Mouse (Mus musculus) neural tube, embryonic 14.5 days (tissue): ENCODE measurements around the gene Olfr934. TPM values are rescaled to one million over a fixed set of nuclear protein-coding genes. Genes with fewer than 3 reads are reported as not detected.

Experiments used
- ATAC-seq: fragments of 200-750 bp; cut with Nextera tagmentation; 2 replicates; pipeline ENCODE4 v1.8.0; 2017; ENCODE audit warnings: low read depth, mild to moderate bottlenecking, moderate TSS enrichment, moderate library complexity
- H3K27ac ChIP-seq: fragments of 300-500 bp; sonication (generic); 2 replicates; pipeline ENCODE4 v1.5.1; 2014; ENCODE audit warnings: low read depth, mild to moderate bottlenecking, control low read depth, low read length, moderate library complexity, mixed read lengths
- H3K27me3 ChIP-seq: fragments of 300-500 bp; sonication (generic); 2 replicates; pipeline ENCODE4 v1.6.1; 2014; ENCODE audit warnings: low read length; ENCODE audit not compliant: control insufficient read depth, insufficient read depth
- H3K36me3 ChIP-seq: fragments of 300-500 bp; sonication (generic); 2 replicates; pipeline ENCODE4 v1.6.1; 2014; ENCODE audit warnings: low read length, mixed read lengths; ENCODE audit not compliant: control insufficient read depth, insufficient read depth
- H3K4me1 ChIP-seq: fragments of 300-500 bp; sonication (generic); 2 replicates; pipeline ENCODE4 v1.6.1; 2014; ENCODE audit warnings: low read length; ENCODE audit not compliant: control insufficient read depth, insufficient read depth
- H3K4me2 ChIP-seq: fragments of 300-500 bp; sonication (generic); 2 replicates; pipeline ENCODE4 v1.6.1; 2014; ENCODE audit warnings: mild to moderate bottlenecking, low read depth, low read length, control low read depth
- H3K4me3 ChIP-seq: fragments of 300-500 bp; sonication (generic); 2 replicates; pipeline ENCODE4 v1.5.1; 2014; ENCODE audit warnings: low read depth, low read length, control low read depth, mixed read lengths
- H3K9ac ChIP-seq: fragments of 300-500 bp; sonication (generic); replicated peaks from 2 replicates; pipeline ENCODE4 v1.6.1; 2014; ENCODE audit warnings: low read depth, mild to moderate bottlenecking, control low read depth, low read length, mixed read lengths
- H3K9me3 ChIP-seq: fragments of 300-500 bp; sonication (generic); 2 replicates; pipeline ENCODE4 v1.6.1; 2016; ENCODE audit warnings: low read length; ENCODE audit not compliant: control insufficient read depth
- WGBS: fragments of 180-500 bp; shearing (Covaris S2); extraction: QIAGEN DNeasy Blood & Tissue Kit; methylation state at CpG from one replicate; pipeline ENCODE4 v1.1.7; 2014; 5-methylcytosine and 5-hydroxymethylcytosine counted together
- polyA plus RNA-seq: library from polyadenylated mRNA; unstranded; fragments of >200 nt; fragmentation: Nextera tagmentation; extraction: Ambion mirVana; gene quantifications from 2 replicates; pipeline ENCODE4 v1.2.1, GENCODE M21; 2014

The Olfr934 gene
- not detected in 2 replicates for polyA plus RNA-seq

- no peak for ATAC-seq
- no peaks in the 10 kb centered on the region for H3K27me3 ChIP-seq
- H3K4me2 ChIP-seq = no peak within 1 kb of the TSS
- H3K4me3 ChIP-seq = no peak within 1 kb of the TSS
- WGBS = 96% methylated on average over 2 of the region's 2 CpGs
- H3K9me3 ChIP-seq = no peaks in the 10 kb centered on the region
- H3K4me1 ChIP-seq = no peaks in the 10 kb centered on the region
- H3K9ac ChIP-seq = no peak within 1 kb of the TSS
- no peak within 1 kb of the TSS for H3K27ac ChIP-seq
- no peaks in the 10 kb centered on the region for H3K36me3 ChIP-seq
These were observed at the start of gene Olfr934 for GRCm38 (mm10) chr9:38988215-38988614. TSS of gene Olfr934 (minus strand) at chr9:38988315.

- Histone ChIP-seq H3K9ac (no peak within 1 kb of the TSS), H3K4me1 (no peaks in the 10 kb centered on the region), H3K9me3 (no peaks in the 10 kb centered on the region), H3K4me2 (no peak within 1 kb of the TSS), H3K4me3 (no peak within 1 kb of the TSS), H3K27ac (no peak within 1 kb of the TSS), H3K27me3 (no peaks in the 10 kb centered on the region), H3K36me3 (no peaks in the 10 kb centered on the region)
- 80% methylated on average over 1 of the region's 1 CpGs for WGBS
- no peak for ATAC-seq
These were observed 35.2 kb upstream of the Olfr934 start, which contains the start of gene Olfr146 for GRCm38 (mm10) chr9:39023277-39023676. TSS of gene Olfr146 (minus strand) at chr9:39023377.

DNA sequence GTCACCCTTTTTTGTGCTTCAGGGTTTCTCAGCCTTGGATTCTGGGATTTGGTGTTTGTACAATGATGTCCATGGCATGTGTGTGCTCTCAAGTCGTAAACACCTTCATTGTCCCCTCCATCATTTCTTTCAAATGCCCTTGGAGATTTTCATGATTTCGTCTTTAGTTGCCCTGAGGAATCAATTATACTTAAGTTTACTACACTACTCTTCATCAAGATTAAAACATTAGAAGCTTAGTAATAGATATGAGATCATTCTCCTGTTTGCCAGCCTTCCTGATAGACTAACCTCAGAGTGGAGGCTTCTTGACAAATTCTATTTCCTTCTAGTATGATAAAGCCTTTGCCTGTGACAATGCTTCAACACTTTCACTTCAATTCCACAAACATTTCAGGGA is 11.5 kb upstream of the Olfr934 start, which contains the start of gene Olfr935:
TSS of gene Olfr935 (minus strand) at position 101 of the 400 bp plus-strand sequence.
- no peaks in the 10 kb centered on the region for H3K27me3 ChIP-seq
- H3K36me3 ChIP-seq = no peaks in the 10 kb centered on the region
- WGBS = 83% methylated on average over 2 of the region's 2 CpGs

DNA sequence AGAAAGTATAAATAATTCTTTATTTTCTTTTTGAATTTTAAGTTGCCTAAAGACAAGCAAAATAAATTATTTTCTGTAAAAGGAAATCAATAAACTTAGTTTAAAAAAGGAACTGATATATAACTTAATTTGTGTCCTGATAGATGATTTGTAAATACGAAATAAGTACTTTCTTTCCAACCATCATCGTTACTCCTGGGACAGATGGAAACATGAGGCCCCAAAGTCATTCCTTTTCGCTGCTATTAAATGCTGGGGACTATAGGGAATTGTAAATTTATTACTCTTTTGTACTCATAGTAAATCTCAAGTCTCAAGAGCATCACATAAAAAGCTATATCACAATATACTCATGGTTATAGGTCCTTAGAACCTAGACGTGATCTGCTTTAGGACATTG is 16.1 kb downstream of the Olfr934 start, which contains the start of gene Olfr933:
TSS of gene Olfr933 (plus strand) at position 301 of the 400 bp plus-strand sequence.
- no peaks in the 10 kb centered on the region for H3K4me1 ChIP-seq
- H3K4me2 ChIP-seq = no peak within 1 kb of the TSS
- no peaks in the 10 kb centered on the region for H3K27me3 ChIP-seq
- no peak within 1 kb of the TSS for H3K4me3 ChIP-seq
- H3K9ac ChIP-seq = no peak within 1 kb of the TSS
- no peaks in the 10 kb centered on the region for H3K9me3 ChIP-seq
- no peak within 1 kb of the TSS for H3K27ac ChIP-seq
- 75% methylated on average over 4 of the region's 4 CpGs for WGBS
- no peaks in the 10 kb centered on the region for H3K36me3 ChIP-seq
- no peak for ATAC-seq

More for the DNA sequence above, 11.5 kb upstream of the Olfr934 start, which contains the start of gene Olfr935:
- no peak within 1 kb of the TSS for H3K4me3 ChIP-seq
- H3K4me1 ChIP-seq = no peaks in the 10 kb centered on the region
- no peak for ATAC-seq
- no peak within 1 kb of the TSS for H3K27ac ChIP-seq
- H3K9ac ChIP-seq = no peak within 1 kb of the TSS
- H3K9me3 ChIP-seq = no peaks in the 10 kb centered on the region
- no peak within 1 kb of the TSS for H3K4me2 ChIP-seq

- WGBS = 76% methylated on average over 4 of the region's 4 CpGs
- Histone ChIP-seq H3K9ac (no peak overlapping the region), H3K27ac (no peak overlapping the region), H3K27me3 (no peaks in the 10 kb centered on the region), H3K4me3 (no peak overlapping the region), H3K9me3 (no peaks in the 10 kb centered on the region), H3K4me2 (no peak overlapping the region), H3K36me3 (no peaks in the 10 kb centered on the region), H3K4me1 (no peaks in the 10 kb centered on the region)
- ATAC-seq = no peak
These were observed 34.0 kb downstream of the Olfr934 start for GRCm38 (mm10) chr9:38954124-38954416.

DNA sequence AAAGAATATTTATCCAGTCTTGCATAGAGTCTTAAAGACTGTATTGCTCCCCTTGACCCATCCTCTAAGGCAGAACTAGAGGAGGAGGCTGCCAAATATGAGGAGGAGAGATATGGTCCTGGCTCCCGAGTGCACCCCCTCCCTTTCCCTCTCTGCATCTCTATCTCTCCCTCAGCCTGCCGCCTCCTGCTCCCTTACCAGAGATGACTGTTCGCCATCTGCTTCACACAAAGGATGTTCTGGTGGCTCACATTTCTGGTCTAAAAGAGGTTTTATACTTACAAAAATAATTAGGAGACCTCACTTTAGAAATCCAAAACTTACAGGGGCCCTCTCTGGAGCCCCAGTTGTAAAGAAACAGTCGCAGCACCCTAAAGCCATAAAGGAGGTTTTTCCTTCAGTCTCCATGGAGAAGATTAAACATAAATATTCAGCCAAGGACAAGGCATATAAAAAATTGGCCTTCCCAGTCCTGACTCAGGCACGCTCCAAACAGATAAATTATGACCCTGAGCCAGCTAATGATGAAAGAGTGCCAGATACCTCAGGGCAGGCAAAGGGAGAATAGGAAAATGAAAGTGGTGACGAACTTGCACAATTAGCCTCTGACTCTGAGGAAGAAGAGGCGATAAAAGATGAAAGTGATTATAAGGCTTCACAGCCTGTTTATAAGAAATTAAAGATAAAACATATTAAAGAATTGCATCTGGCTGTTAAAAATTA is 34.6 kb downstream of the Olfr934 start:
- H3K9ac ChIP-seq = no peak overlapping the region
- H3K9me3 ChIP-seq = no peaks in the 10 kb centered on the region
- H3K4me3 ChIP-seq = no peak overlapping the region
- ATAC-seq = no peak; the same call in 1 of the 2 replicates
- H3K36me3 ChIP-seq = no peaks in the 10 kb centered on the region
- no peak overlapping the region for H3K4me2 ChIP-seq
- H3K4me1 ChIP-seq = no peaks in the 10 kb centered on the region
- H3K27me3 ChIP-seq = no peaks in the 10 kb centered on the region
- 48% methylated on average over 7 of the region's 7 CpGs for WGBS
- no peak overlapping the region for H3K27ac ChIP-seq

Other genes with a start within 250 kb of the Olfr934 start
- 0.06 TPM in 1 of 2 replicates, not detected in the other for gene Olfr920, start 236.0 kb downstream of the Olfr934 start, polyA plus RNA-seq
- gene Olfr921, start 215.2 kb downstream of the Olfr934 start, polyA plus RNA-seq = not detected in 2 replicates
- gene Olfr922, start 173.7 kb downstream of the Olfr934 start, polyA plus RNA-seq = not detected in 2 replicates
- not detected in 2 replicates for gene Olfr923, start 161.8 kb downstream of the Olfr934 start, polyA plus RNA-seq
- gene Olfr924, start 143.9 kb downstream of the Olfr934 start, polyA plus RNA-seq = not detected in 2 replicates
- not detected in 2 replicates for gene Olfr26, start 133.3 kb downstream of the Olfr934 start, polyA plus RNA-seq
- not detected in 2 replicates for gene Olfr926, start 111.2 kb downstream of the Olfr934 start, polyA plus RNA-seq
- not detected in 2 replicates for gene Olfr930, start 58.5 kb downstream of the Olfr934 start, polyA plus RNA-seq
- gene Olfr933, start 16.0 kb downstream of the Olfr934 start, polyA plus RNA-seq = not detected in 2 replicates
- not detected in 2 replicates for gene Olfr935, start 11.4 kb upstream of the Olfr934 start, polyA plus RNA-seq
- not detected in 2 replicates for gene Olfr146, start 35.1 kb upstream of the Olfr934 start, polyA plus RNA-seq
- not detected in 2 replicates for gene Olfr937, start 76.6 kb upstream of the Olfr934 start, polyA plus RNA-seq
- not detected in 2 replicates for gene Olfr938, start 90.6 kb upstream of the Olfr934 start, polyA plus RNA-seq
- not detected in 2 replicates for gene Olfr27, start 139.8 kb upstream of the Olfr934 start, polyA plus RNA-seq
- not detected in 2 replicates for gene Olfr943, start 178.0 kb upstream of the Olfr934 start, polyA plus RNA-seq
- not detected in 2 replicates for gene Olfr944, start 213.6 kb upstream of the Olfr934 start, polyA plus RNA-seq